ENCODE assay signal across 8 mouse cellular contexts in genomic region chr1:180813885-180814740, GRCm38 (mm10). TPM values are rescaled to one million over a fixed set of nuclear protein-coding genes. Genes with fewer than 3 reads are reported as not detected.
DNase-seq lines count a peak whose midpoint lies in the region; ATAC-seq and TF ChIP-seq lines count a peak whose summit lies in the region.

Gene H3f3a, minus strand, starts transcription at chr1:180813943.

- DNase-seq in A20 (ENCODE audit: low read depth, low spot score): peak; percentile 90
- DNase-seq in adrenal gland, postnatal 25 days: peak; percentile 85
- DNase-seq in kidney, postnatal 0 days (ENCODE audit: low spot score): peak; percentile 82
- DNase-seq in liver, adult 2 months (ENCODE audit: extremely low read depth, low read depth, low spot score): peak; percentile 48
- DNase-seq in monocyte, adult 2 months (ENCODE audit: low read depth in 1 of 2, low spot score in 2 of 2): peak; percentile 57 to 74

- H3K27ac ChIP-seq in heart, embryonic 13.5 days (replicated peaks): peak within 1 kb of the TSS; percentile 100
- peak within 1 kb of the TSS; percentile 100 for H3K27ac ChIP-seq in kidney, postnatal 0 days
- peak within 1 kb of the TSS; percentile 96 for H3K27ac ChIP-seq in liver, adult 2 months (replicated peaks; ENCODE audit: insufficient read depth, low read depth, low read length)
- H3K27ac ChIP-seq in testis, adult 2 months (ENCODE audit: control insufficient read depth, insufficient read depth, low read depth, low read length): peak within 1 kb of the TSS; percentile 99

- ATAC-seq in erythroblast, adult 5-6 weeks (replicated peaks; ENCODE audit: low FRiP score, poor library complexity, severe bottlenecking): peak; percentile 35
- ATAC-seq in heart, embryonic 13.5 days (ENCODE audit: extremely low read depth, insufficient number of reproducible peaks, low FRiP score, low TSS enrichment): peak; percentile 77
- ATAC-seq in kidney, postnatal 0 days (replicated peaks; ENCODE audit: low FRiP score, low read depth): peak; percentile 74

- WGBS in heart, embryonic 13.5 days: 2% methylated on average over 64 of the region's 69 CpGs
- WGBS in kidney, postnatal 0 days: 2% methylated on average over 56 of the region's 69 CpGs
- 2% methylated on average over 68 of the region's 69 CpGs for WGBS in liver, adult 2 months

- H3K36me3 ChIP-seq in heart, embryonic 13.5 days: peaks cover 21% of the 10 kb centered on the region
- peaks cover 9% of the 10 kb centered on the region; the same call in 1 of the 2 replicates for H3K36me3 ChIP-seq in kidney, postnatal 0 days (ENCODE audit: insufficient read depth, low read length)
- H3K36me3 ChIP-seq in liver, adult 2 months (ENCODE audit: control insufficient read depth, insufficient read depth, low read length): peaks cover 15% of the 10 kb centered on the region
- peaks cover 2% of the 10 kb centered on the region; the same call in 1 of the 2 replicates for H3K36me3 ChIP-seq in testis, adult 2 months (ENCODE audit: control insufficient read depth, insufficient read depth, low read length)

- TF ChIP-seq CTCF in kidney, postnatal 0 days (IDR thresholded peaks at IDR 0.05; ENCODE audit: low read depth): no peak
- TF ChIP-seq CTCF in liver, adult 2 months (IDR thresholded peaks at IDR 0.05; ENCODE audit: low read depth, low read length): no peak
- TF ChIP-seq CTCF in testis, adult 2 months (IDR thresholded peaks at IDR 0.05; ENCODE audit: control insufficient read depth, insufficient read depth, insufficient replicate concordance, low read depth, low read length): no peak

- H3K79me2 ChIP-seq in liver, adult 2 months (ENCODE audit: control insufficient read depth, insufficient read depth, low read length): peaks cover 3% of the 10 kb centered on the region; the same call in 1 of the 2 replicates

- no peaks in the 10 kb centered on the region for H3K27me3 ChIP-seq in heart, embryonic 13.5 days (replicated peaks)
- no peaks in the 10 kb centered on the region for H3K27me3 ChIP-seq in kidney, postnatal 0 days (ENCODE audit: insufficient read depth, low read length)
- H3K27me3 ChIP-seq in liver, adult 2 months (ENCODE audit: control insufficient read depth, insufficient read depth, low read length): no peaks in the 10 kb centered on the region
- no peaks in the 10 kb centered on the region for H3K27me3 ChIP-seq in testis, adult 2 months (ENCODE audit: control insufficient read depth, insufficient read depth, low read length)

- peaks cover 48% of the 10 kb centered on the region for H3K4me1 ChIP-seq in heart, embryonic 13.5 days
- H3K4me1 ChIP-seq in kidney, postnatal 0 days (replicated peaks; ENCODE audit: insufficient read depth, low read length): peaks cover 12% of the 10 kb centered on the region; the same call in 1 of the 2 replicates
- no peaks in the 10 kb centered on the region for H3K4me1 ChIP-seq in liver, adult 2 months (ENCODE audit: control insufficient read depth, insufficient read depth, low read length)
- H3K4me1 ChIP-seq in testis, adult 2 months (ENCODE audit: control insufficient read depth, insufficient read depth, low read length): peaks cover 3% of the 10 kb centered on the region; the same call in 1 of the 2 replicates

- no peaks in the 10 kb centered on the region for H3K9me3 ChIP-seq in heart, embryonic 13.5 days
- no peaks in the 10 kb centered on the region for H3K9me3 ChIP-seq in kidney, postnatal 0 days (replicated peaks; ENCODE audit: low read length)

- peak within 1 kb of the TSS; percentile 100 for H3K9ac ChIP-seq in heart, embryonic 13.5 days
- peak within 1 kb of the TSS; percentile 100 for H3K9ac ChIP-seq in kidney, postnatal 0 days (ENCODE audit: low read depth, low read length)
- H3K9ac ChIP-seq in liver, adult 2 months (ENCODE audit: low read depth, low read length): peak within 1 kb of the TSS; percentile 99

- peak within 1 kb of the TSS; percentile 79 for H3K4me2 ChIP-seq in heart, embryonic 13.5 days
- H3K4me2 ChIP-seq in kidney, postnatal 0 days (ENCODE audit: low read length): peak within 1 kb of the TSS; percentile 76

- TF ChIP-seq POLR2A in liver, adult 2 months (IDR thresholded peaks at IDR 0.05; ENCODE audit: extremely low read depth, insufficient read depth, low read length): 0 out of 2 replicates have a peak, but pooled peaks have one; percentile 11
- TF ChIP-seq POLR2A in testis, adult 2 months (IDR thresholded peaks at IDR 0.05; ENCODE audit: control insufficient read depth, low read depth, low read length): peak; percentile 37; the same call in 1 of the 2 replicates

- peak within 1 kb of the TSS; percentile 100 for H3K4me3 ChIP-seq in heart, embryonic 13.5 days
- H3K4me3 ChIP-seq in kidney, postnatal 0 days (replicated peaks; ENCODE audit: low read depth, low read length): peak within 1 kb of the TSS; percentile 98
- H3K4me3 ChIP-seq in liver, adult 2 months (ENCODE audit: insufficient read depth, low read depth, low read length): peak within 1 kb of the TSS; percentile 98
- H3K4me3 ChIP-seq in testis, adult 2 months (ENCODE audit: control insufficient read depth, low read depth, low read length): peak within 1 kb of the TSS; percentile 99

RNA-seq across cellular contexts. Expression of gene H3f3a, which starts in this region (rescaled TPM):
- 739 and 836 TPM in 2 replicates for total RNA-seq in adrenal gland, postnatal 25 days (2021)
- 966 and 1,002 TPM in 2 replicates for total RNA-seq in erythroblast, adult 5-6 weeks (2015; ENCODE audit: low replicate concordance)
- 1,471 and 1,473 TPM in 2 replicates for total RNA-seq in erythroblast, adult 5-6 weeks (2017; ENCODE audit: low replicate concordance)
- polyA plus RNA-seq in heart, embryonic 13.5 days (2015; fragmentation: Nextera tagmentation; extraction: Ambion mirVana): 1,623 and 1,726 TPM in 2 replicates
- 2,528 and 2,557 TPM in 2 replicates for polyA plus RNA-seq in kidney, postnatal 0 days (2015; fragmentation: Nextera tagmentation; extraction: Ambion mirVana)
- total RNA-seq in liver, adult 2 months (2014; rRNA removed): 264 and 310 TPM in 2 replicates
- 147 and 153 TPM in 2 replicates for polyA plus RNA-seq in liver, adult 2 months (2012; rRNA removed)
- polyA plus RNA-seq in testis, adult 2 months (2012; rRNA removed): 538 and 540 TPM in 2 replicates

Comparison
In these comparisons a context has a peak if more than half of its experiments do, and no peak if none do; other contexts are left out.
1. Peak in every context shown above with its lines: DNase-seq, ATAC-seq, H3K4me3 ChIP-seq and H3K27ac ChIP-seq.